Mouse (Mus musculus) mouse embryonic stem cell (cell line): ENCODE measurements around the gene Ost4.

Experiments
- in situ Hi-C, 2 experiments: fragments of 300-500 bp; cut with MboI; formaldehyde crosslinking; loops; 1 replicate in 1 of 2; 3 replicates in 1 of 2; pipeline ENCODE4 v1.14.3; 2019 to 2020; ENCODE audit warnings: low sequenced_read_pairs in 2 of 2, low pct_unique_long_range_greater_than_20kb in 1 of 2, mixed read lengths in 1 of 2; ENCODE audit not compliant: unreplicated experiment in 1 of 2

Gene Ost4

GRCm38 (mm10) chr5:30927945-30928529, 20.4 kb upstream of the Ost4 start:
- in situ Hi-C loops: no loop called here

- in situ Hi-C loops: no loop called here
These were observed 18.5 kb upstream of the Ost4 start for GRCm38 (mm10) chr5:30926073-30926472.

- in situ Hi-C loops: no loop called here
These were observed 17.6 kb upstream of the Ost4 start for GRCm38 (mm10) chr5:30925217-30925616.

- in situ Hi-C loops: no loop called here
These were observed 17.0 kb upstream of the Ost4 start for GRCm38 (mm10) chr5:30924614-30925013.

GRCm38 (mm10) chr5:30923119-30923518, 15.5 kb upstream of the Ost4 start:
- in situ Hi-C loops: no loop called here

GRCm38 (mm10) chr5:30922581-30923041, 15.0 kb upstream of the Ost4 start:
- in situ Hi-C loops: no loop called here

- in situ Hi-C loops: no loop called here
These were observed 13.9 kb upstream of the Ost4 start, which contains the start of gene Khk for GRCm38 (mm10) chr5:30921256-30922033. TSS of gene Khk (plus strand) at chr5:30921431.

- in situ Hi-C loops: no loop called here
These were observed 13.0 kb upstream of the Ost4 start for GRCm38 (mm10) chr5:30920621-30921020.

GRCm38 (mm10) chr5:30919831-30920614, 12.4 kb upstream of the Ost4 start:
- in situ Hi-C loops: no loop called here

GRCm38 (mm10) chr5:30918691-30919090, 11.1 kb upstream of the Ost4 start:
- in situ Hi-C loops: no loop called here

GRCm38 (mm10) chr5:30917891-30918670, 10.5 kb upstream of the Ost4 start:
- in situ Hi-C loops: no loop called here

GRCm38 (mm10) chr5:30917348-30917747, 9.8 kb upstream of the Ost4 start:
- in situ Hi-C loops: no loop called here

- in situ Hi-C loops: no loop called here
These were observed 9.3 kb upstream of the Ost4 start for GRCm38 (mm10) chr5:30916841-30917240.

GRCm38 (mm10) chr5:30915974-30916433, 8.4 kb upstream of the Ost4 start:
- in situ Hi-C loops: no loop called here

GRCm38 (mm10) chr5:30915456-30915855, 7.9 kb upstream of the Ost4 start:
- in situ Hi-C loops: no loop called here

GRCm38 (mm10) chr5:30914849-30915248, 7.3 kb upstream of the Ost4 start:
- in situ Hi-C loops: no loop called here

- in situ Hi-C loops: no loop called here
These were observed 6.6 kb upstream of the Ost4 start for GRCm38 (mm10) chr5:30914101-30914635.
